Mouse (Mus musculus) embryonic facial prominence, embryonic 14.5 days (tissue): ENCODE data around the gene Slc38a3. TPM values are rescaled to one million over a fixed set of nuclear protein-coding genes. Genes with fewer than 3 reads are reported as not detected.
A peak's percentile ranks its signal among the peaks of the same experiment; 100 is the strongest.

ENCODE experiments used
- ATAC-seq: fragments of 200-750 bp; cut with Nextera tagmentation; 2 replicates; pipeline ENCODE4 v1.8.0; 2017; ENCODE audit warnings: low read depth, moderate number of reproducible peaks, moderate TSS enrichment
- DNase-seq: peaks from one replicate; pipeline ENCODE4 v3.0.0-alpha.2; 2015; ENCODE audit warnings: low spot score
- H3K27ac ChIP-seq: fragments of 300-500 bp; sonication (generic); replicated peaks from 2 replicates; pipeline ENCODE4 v1.5.1; 2014; ENCODE audit warnings: low read depth, mild to moderate bottlenecking, low read length, moderate library complexity
- H3K27me3 ChIP-seq: fragments of 300-500 bp; sonication (generic); replicated peaks from 2 replicates; pipeline ENCODE4 v1.6.1; 2014; ENCODE audit warnings: low read length; ENCODE audit not compliant: control insufficient read depth, insufficient read depth
- H3K36me3 ChIP-seq: fragments of 300-500 bp; sonication (generic); 2 replicates; pipeline ENCODE4 v1.6.1; 2014; ENCODE audit warnings: low read length, mixed read lengths; ENCODE audit not compliant: control insufficient read depth, insufficient read depth
- H3K4me1 ChIP-seq: fragments of 300-500 bp; sonication (generic); 2 replicates; pipeline ENCODE4 v1.6.1; 2014; ENCODE audit warnings: antibody characterized with exemption, low read length; ENCODE audit not compliant: control insufficient read depth, insufficient read depth
- H3K4me2 ChIP-seq: fragments of 300-500 bp; sonication (generic); 2 replicates; pipeline ENCODE4 v1.6.1; 2014; ENCODE audit warnings: low read depth, mild to moderate bottlenecking, low read length, moderate library complexity, mixed read lengths
- H3K4me3 ChIP-seq: fragments of 300-500 bp; sonication (generic); 2 replicates; pipeline ENCODE4 v1.5.1; 2014; ENCODE audit warnings: low read depth, mild to moderate bottlenecking, low read length
- H3K9ac ChIP-seq: fragments of 300-500 bp; sonication (generic); 2 replicates; pipeline ENCODE4 v1.6.1; 2014; ENCODE audit warnings: low read depth, mild to moderate bottlenecking, low read length, moderate library complexity, mixed read lengths
- H3K9me3 ChIP-seq: fragments of 300-500 bp; sonication (generic); 2 replicates; pipeline ENCODE4 v1.6.1; 2016; ENCODE audit warnings: low read length; ENCODE audit not compliant: control insufficient read depth
- WGBS: fragments of 180-500 bp; shearing (Covaris S2); extraction: QIAGEN DNeasy Blood & Tissue Kit; methylation state at CpG from one replicate; pipeline ENCODE4 v1.1.7; 2014; 5-methylcytosine and 5-hydroxymethylcytosine counted together
- polyA plus RNA-seq: library from polyadenylated mRNA; unstranded; fragments of >200 nt; fragmentation: Nextera tagmentation; extraction: Ambion mirVana; gene quantifications from 2 replicates; pipeline ENCODE4 v1.2.1, GENCODE M21; 2014

The Slc38a3 gene
- polyA plus RNA-seq, 1 experiment from 2014 or later, result 7.0 TPM

DNA sequence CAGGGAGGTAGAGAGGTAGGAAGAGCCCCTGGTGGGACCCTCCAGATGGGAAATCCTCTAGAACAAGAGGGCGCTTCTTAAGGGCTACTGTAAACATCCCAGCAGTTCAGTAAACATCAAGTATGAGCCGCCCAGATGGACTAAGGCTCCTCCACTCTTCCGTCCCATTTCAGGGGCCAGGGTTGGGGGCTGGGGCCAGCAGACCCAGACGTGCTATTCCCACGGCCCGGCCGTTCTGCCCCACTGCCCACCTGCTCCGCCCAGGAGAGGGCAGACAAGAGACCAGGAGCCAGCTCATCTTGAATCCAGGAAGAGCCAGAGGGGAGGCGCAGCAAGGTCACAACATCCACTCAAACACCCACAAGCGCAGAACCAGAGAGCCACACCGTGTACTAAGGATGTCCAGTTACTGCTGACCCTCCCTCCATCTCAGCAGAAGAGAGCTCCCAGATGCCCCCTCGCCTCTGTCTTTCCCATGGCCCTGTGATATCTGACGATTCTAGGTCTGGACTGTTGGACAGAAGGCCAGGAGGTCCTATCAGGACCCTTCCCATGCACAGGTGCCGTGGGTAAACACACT, 29.4 kb upstream of the Slc38a3 start:
- peak overlapping the region; percentile 25; the same call in 1 of the 2 replicates for H3K27ac ChIP-seq
- H3K36me3 ChIP-seq, result peaks cover 58% of the 10 kb centered on the region
- peaks cover 65% of the 10 kb centered on the region for H3K4me1 ChIP-seq
- H3K27me3 ChIP-seq, result no peaks in the 10 kb centered on the region
- ATAC-seq, result no peak
- WGBS, result 26% methylated on average over 8 of the region's 14 CpGs
- DNase-seq, result no peak
- H3K9me3 ChIP-seq, result no peaks in the 10 kb centered on the region
- H3K4me3 ChIP-seq, result no peak overlapping the region
- H3K4me2 ChIP-seq, result peak overlapping the region; percentile 32
- H3K9ac ChIP-seq, result peak overlapping the region; percentile 42; the same call in 1 of the 2 replicates

DNA sequence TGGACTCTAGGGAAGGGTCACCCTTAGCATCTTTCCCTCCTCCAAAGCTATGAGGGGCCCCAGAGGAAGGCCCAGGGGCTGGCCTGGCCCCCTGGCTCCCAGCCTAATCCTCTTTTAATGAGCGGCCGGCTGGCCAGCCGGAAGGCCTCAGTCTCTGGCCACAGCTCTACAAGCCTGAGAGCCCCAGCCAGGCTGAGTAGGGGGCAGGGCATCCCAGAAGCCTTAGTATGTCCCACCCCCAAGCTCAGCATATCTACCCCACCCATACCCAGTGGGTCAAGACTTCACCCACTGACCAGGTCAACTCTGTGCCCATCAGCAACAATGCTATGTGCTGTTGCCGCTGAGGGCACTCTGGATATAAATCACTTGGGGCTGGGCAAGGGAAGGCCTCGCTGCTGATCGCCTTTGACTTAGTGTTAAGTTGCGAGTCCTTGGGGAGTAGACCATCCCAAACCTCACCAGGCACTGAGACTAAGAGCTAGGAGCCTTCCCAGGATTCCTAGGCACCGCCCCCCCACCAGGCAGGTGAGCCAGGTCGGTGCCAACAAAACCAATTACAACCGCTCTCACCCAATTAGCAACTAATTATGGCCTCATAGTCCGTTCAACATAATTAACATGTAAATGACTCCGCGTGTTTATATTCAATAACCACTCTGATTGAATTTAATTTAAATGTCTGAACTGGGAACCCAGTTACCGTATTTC, 28.6 kb upstream of the Slc38a3 start:
- Histone ChIP-seq H3K4me3 (no peak overlapping the region), H3K9ac (no peak overlapping the region), H3K36me3 (peaks cover 58% of the 10 kb centered on the region), H3K27ac (0 out of 2 replicates have a peak overlapping the region, but pooled peaks have one; percentile 25), H3K4me2 (no peak overlapping the region; the same call in 1 of the 2 replicates), H3K9me3 (no peaks in the 10 kb centered on the region), H3K27me3 (no peaks in the 10 kb centered on the region), H3K4me1 (peaks cover 61% of the 10 kb centered on the region)
- DNase-seq (no peak), ATAC-seq (no peak)
- 19% methylated on average over 14 of the region's 14 CpGs for WGBS

DNA sequence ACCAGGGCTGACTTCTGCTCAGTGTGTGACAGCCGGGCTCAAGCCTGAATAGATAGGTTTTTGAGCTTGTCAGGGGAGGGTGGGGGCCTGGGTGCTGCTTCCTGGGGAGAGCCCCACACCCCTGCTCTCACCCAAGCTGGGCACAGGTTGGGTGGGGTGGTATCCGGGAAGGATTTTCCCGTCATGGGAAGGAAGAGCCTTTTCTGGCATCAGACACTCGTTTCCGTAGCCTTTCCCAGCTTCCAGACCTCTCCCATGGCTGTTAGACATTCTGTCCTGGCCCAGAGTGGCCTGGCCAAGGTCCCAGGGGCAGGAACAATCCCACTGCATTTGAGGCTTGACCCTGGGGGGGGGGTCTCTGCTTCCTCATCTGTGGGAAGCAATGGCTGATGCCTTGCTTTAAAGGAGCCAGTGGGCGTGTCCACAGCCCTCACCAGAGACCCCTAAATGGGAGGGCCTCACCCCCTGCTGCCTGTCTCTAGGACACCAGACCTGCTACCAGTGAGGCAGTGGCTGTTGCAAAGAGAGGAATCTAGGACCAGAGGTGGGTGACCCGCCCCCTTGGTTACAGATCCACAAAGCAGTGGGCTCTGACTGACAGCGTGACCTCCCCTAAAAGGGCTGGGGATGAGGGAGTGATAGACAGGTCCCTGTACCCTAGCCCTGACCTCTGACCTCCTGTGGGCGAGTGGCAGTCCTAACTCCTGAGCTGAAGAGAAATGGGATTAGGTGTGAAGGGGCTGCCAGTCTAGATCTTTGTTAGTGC, 27.7 kb upstream of the Slc38a3 start:
- H3K4me1 ChIP-seq, result peaks cover 52% of the 10 kb centered on the region
- H3K9me3 ChIP-seq, result no peaks in the 10 kb centered on the region
- WGBS, result 44% methylated on average over 9 of the region's 9 CpGs
- ATAC-seq (no peak), DNase-seq (no peak)
- no peak overlapping the region for H3K4me3 ChIP-seq
- H3K9ac ChIP-seq, result no peak overlapping the region
- no peak overlapping the region for H3K27ac ChIP-seq
- no peak overlapping the region for H3K4me2 ChIP-seq
- no peaks in the 10 kb centered on the region for H3K27me3 ChIP-seq
- H3K36me3 ChIP-seq, result peaks cover 64% of the 10 kb centered on the region

DNA sequence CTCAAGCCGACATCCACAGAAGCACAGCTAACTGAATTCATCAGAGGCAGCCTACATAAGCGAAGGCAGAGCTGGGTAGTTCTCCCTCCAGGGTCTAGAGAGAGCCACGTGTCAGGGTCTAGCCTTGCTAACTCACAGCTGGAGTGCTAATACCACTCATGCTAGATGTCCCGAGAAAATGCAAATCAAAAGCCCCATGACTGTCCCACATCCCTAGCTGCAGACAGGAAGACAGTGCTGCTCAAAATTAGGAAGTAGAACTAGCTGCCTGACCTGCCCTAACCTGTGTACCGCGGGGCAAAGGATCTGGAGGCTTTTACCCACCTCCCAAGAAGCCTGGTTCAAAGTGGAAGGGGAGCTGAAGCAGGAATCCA, 26.8 kb upstream of the Slc38a3 start:
- Histone ChIP-seq H3K9me3 (no peaks in the 10 kb centered on the region), H3K27me3 (no peaks in the 10 kb centered on the region), H3K4me1 (peaks cover 45% of the 10 kb centered on the region), H3K27ac (no peak overlapping the region), H3K9ac (no peak overlapping the region), H3K4me3 (no peak overlapping the region), H3K36me3 (peaks cover 73% of the 10 kb centered on the region), H3K4me2 (no peak overlapping the region)
- ATAC-seq (no peak), DNase-seq (no peak)
- WGBS, result 33% methylated on average over 6 of the region's 6 CpGs

DNA sequence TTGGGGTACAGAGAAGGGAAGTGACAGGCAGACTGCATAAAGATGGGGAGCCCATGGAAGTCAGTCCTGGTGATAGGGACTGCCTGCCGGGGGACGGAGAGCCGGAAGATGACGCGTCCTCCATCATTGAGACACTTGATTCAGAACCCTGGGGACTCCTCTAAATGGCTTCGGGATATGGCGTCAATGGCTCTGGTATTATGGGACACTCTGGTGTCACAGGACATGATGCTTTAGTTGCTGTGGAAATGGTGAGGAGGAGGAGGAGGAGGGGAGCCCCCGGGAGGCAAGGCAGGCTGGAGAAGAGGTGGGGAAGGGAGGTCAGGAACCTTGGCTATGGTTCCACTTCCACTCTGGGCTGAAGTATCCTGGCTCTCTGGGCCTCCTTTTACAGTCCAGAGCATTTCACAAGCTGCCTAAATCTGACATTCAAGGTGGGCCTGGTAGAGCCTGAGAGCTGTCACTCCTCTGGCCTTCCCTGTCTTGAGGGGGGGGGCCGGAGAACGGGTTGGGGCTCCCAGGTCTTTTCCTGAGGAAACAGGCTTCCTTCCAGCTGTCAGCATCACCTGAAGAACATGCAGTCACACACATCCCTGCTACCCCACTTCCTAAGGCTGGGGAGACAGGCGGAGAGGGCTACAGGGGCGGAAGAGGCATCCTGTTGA, 26.2 kb upstream of the Slc38a3 start:
- peaks cover 39% of the 10 kb centered on the region for H3K4me1 ChIP-seq

DNA sequence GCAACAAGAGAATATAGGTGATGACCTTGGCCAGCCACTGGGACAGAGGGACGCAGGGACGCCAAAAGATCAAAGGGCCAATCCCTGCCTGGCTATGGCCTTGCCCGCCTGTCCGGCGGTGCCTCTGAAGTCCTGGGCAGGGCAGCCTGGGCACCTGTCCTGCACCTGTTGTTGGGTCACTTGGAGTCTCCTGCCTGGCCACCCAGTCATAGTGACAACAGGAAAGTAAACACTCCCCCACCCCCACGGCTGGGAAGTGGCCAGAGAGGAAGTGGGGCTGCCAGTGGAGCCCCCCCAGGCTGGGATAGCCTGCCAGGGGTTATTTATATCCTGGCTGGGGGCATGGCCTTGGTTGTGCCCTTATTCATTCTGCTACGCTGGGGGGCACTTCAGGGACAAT, 25.3 kb upstream of the Slc38a3 start:
- no peak overlapping the region for H3K4me2 ChIP-seq
- H3K9ac ChIP-seq, result no peak overlapping the region
- H3K27me3 ChIP-seq, result no peaks in the 10 kb centered on the region
- H3K4me1 ChIP-seq, result peaks cover 30% of the 10 kb centered on the region
- no peak overlapping the region for H3K27ac ChIP-seq
- WGBS, result 71% methylated on average over 5 of the region's 7 CpGs
- H3K4me3 ChIP-seq, result no peak overlapping the region
- DNase-seq (no peak), ATAC-seq (no peak)
- no peaks in the 10 kb centered on the region for H3K9me3 ChIP-seq
- H3K36me3 ChIP-seq, result peaks cover 77% of the 10 kb centered on the region

More for the DNA sequence above, 26.2 kb upstream of the Slc38a3 start:
- Histone ChIP-seq H3K9ac (no peak overlapping the region), H3K27me3 (no peaks in the 10 kb centered on the region), H3K4me3 (no peak overlapping the region), H3K36me3 (peaks cover 73% of the 10 kb centered on the region), H3K9me3 (no peaks in the 10 kb centered on the region), H3K27ac (no peak overlapping the region), H3K4me2 (no peak overlapping the region)
- no peak for DNase-seq
- WGBS, result 87% methylated on average over 12 of the region's 12 CpGs
- ATAC-seq, result no peak

DNA sequence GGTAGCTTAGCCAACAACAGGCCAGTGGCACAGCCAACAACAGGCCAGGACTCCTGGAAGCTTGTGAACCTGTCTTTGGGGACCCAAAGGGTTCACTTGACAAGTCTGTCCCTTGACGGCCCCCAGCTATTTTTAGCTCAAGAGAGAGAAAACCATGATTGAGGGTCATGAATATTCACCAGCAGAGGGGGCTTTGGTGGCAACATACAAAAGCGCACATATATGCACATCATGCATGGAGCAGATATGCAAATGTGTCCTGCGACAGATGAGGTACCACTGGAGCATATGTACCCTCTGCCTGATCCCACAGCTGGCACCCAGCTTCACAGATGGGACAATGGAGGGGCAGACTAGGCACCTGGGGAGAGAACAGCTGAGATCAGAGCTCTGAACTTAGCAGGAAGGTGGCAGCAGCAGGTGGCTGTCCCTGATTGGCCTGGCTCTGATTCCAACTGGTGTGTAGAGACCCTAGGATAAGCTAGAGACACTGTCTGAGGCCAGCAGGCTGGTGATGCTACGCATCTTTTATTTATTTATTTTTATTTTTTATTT, 24.2 kb upstream of the Slc38a3 start:
- ATAC-seq, result no peak
- 61% methylated on average over 4 of the region's 4 CpGs for WGBS

DNA sequence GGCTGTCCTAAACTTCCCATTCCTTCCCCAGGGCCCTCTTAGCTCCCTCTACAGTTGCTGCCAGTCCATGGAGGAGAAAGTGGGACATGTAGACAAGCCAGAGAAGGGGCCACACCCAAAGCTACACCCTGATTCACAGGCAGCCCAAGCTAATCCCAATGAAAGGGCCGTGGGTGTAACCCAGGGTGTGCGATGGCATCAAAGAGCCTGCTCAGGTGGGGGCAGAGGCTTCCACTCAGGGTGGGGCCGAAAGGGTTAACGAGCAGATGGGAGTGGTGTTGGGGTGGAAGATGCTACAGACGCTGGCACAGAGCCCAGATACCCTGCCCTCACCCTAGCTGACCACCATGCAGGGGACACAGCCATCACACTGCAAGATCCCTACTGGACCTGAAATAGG, 23.5 kb upstream of the Slc38a3 start:
- 70% methylated on average over 5 of the region's 5 CpGs for WGBS
- H3K4me1 ChIP-seq, result peaks cover 11% of the 10 kb centered on the region
- H3K36me3 ChIP-seq, result peaks cover 85% of the 10 kb centered on the region
- no peak overlapping the region for H3K4me3 ChIP-seq
- no peak overlapping the region for H3K4me2 ChIP-seq
- DNase-seq, result no peak
- no peak overlapping the region for H3K27ac ChIP-seq
- H3K9me3 ChIP-seq, result no peaks in the 10 kb centered on the region
- no peak for ATAC-seq
- no peak overlapping the region for H3K9ac ChIP-seq
- no peaks in the 10 kb centered on the region for H3K27me3 ChIP-seq

More for the DNA sequence above, 24.2 kb upstream of the Slc38a3 start:
- Histone ChIP-seq H3K36me3 (peaks cover 82% of the 10 kb centered on the region), H3K9ac (no peak overlapping the region), H3K27ac (no peak overlapping the region), H3K4me3 (no peak overlapping the region), H3K4me2 (no peak overlapping the region), H3K4me1 (peaks cover 19% of the 10 kb centered on the region), H3K9me3 (no peaks in the 10 kb centered on the region), H3K27me3 (no peaks in the 10 kb centered on the region)
- DNase-seq, result no peak
